10 mouse cellular contexts compared by ENCODE assay signal in genomic region chr3:96106151-96106550, GRCm38 (mm10). TPM values are rescaled to one million over a fixed set of nuclear protein-coding genes. Genes with fewer than 3 reads are reported as not detected.
DNase-seq lines count a peak whose midpoint lies in the region; ATAC-seq and TF ChIP-seq lines count a peak whose summit lies in the region.
"Had no signal": no experiment of that assay in that cellular context is flagged by ENCODE, and none has a peak within 500 bp of the region (broad histone marks: within the 10 kb centered on the region; RNA-seq: fewer than 3 reads in every experiment).

No protein-coding gene starts in this region.

- no peak for DNase-seq in hindbrain, postnatal 0 days (ENCODE audit: low spot score)
- DNase-seq in neural tube, embryonic 11.5 days (ENCODE audit: low spot score): no peak
- no peak for DNase-seq in neural tube, embryonic 10.5 days (ENCODE audit: extremely low spot score, low spot score)
- DNase-seq in testis, postnatal 10 days (ENCODE audit: low spot score): no peak
- DNase-seq in adrenal gland, adult 2 months: no peak
- DNase-seq: gastrocnemius, postnatal 14 days had no signal

- whole genome bisulfite sequencing in hindbrain, postnatal 0 days: 89% methylated on average over 4 of the region's 4 CpGs
- 96% methylated on average over 4 of the region's 4 CpGs for WGBS in hindbrain, embryonic 13.5 days
- 94% methylated on average over 4 of the region's 4 CpGs for WGBS in neural tube, embryonic 11.5 days

- no peak overlapping the region for H3K27ac ChIP-seq in hindbrain, postnatal 0 days
- H3K27ac ChIP-seq in hindbrain, embryonic 13.5 days: no peak overlapping the region
- H3K27ac ChIP-seq in neural tube, embryonic 11.5 days (ENCODE audit: low read depth, low read length): no peak overlapping the region
- H3K27ac ChIP-seq: stomach, embryonic 15.5 days had no signal

- no peaks in the 10 kb centered on the region for H3K27me3 ChIP-seq in erythroblast, embryonic 14.5 days (ENCODE audit: control insufficient read depth)
- H3K27me3 ChIP-seq in hindbrain, postnatal 0 days (ENCODE audit: insufficient read depth, low read length): no peaks in the 10 kb centered on the region
- H3K27me3 ChIP-seq in hindbrain, embryonic 13.5 days: no peaks in the 10 kb centered on the region
- H3K27me3 ChIP-seq in neural tube, embryonic 11.5 days (ENCODE audit: control insufficient read depth, insufficient read depth, low read length): no peaks in the 10 kb centered on the region
- H3K27me3 ChIP-seq: stomach, embryonic 15.5 days had no signal

- H3K4me1 ChIP-seq in erythroblast, embryonic 14.5 days (ENCODE audit: control insufficient read depth): peaks cover 62% of the 10 kb centered on the region
- peaks cover 7% of the 10 kb centered on the region for H3K4me1 ChIP-seq in hindbrain, postnatal 0 days (ENCODE audit: insufficient read depth, low read length)
- H3K4me1 ChIP-seq in hindbrain, embryonic 13.5 days (replicated peaks): peaks cover 32% of the 10 kb centered on the region
- H3K4me1 ChIP-seq in neural tube, embryonic 11.5 days (ENCODE audit: control insufficient read depth, insufficient read depth, low read length): no peaks in the 10 kb centered on the region; the same call in 1 of the 2 replicates

- no peak overlapping the region for H3K9ac ChIP-seq in hindbrain, postnatal 0 days (replicated peaks; ENCODE audit: low read length)
- no peak overlapping the region for H3K9ac ChIP-seq in hindbrain, embryonic 13.5 days
- no peak overlapping the region for H3K9ac ChIP-seq in neural tube, embryonic 11.5 days (ENCODE audit: low read length)
- H3K9ac ChIP-seq: stomach, embryonic 15.5 days had no signal

- H3K4me2 ChIP-seq in hindbrain, postnatal 0 days (ENCODE audit: low read depth, low read length): peak overlapping the region; percentile 80; the same call in 1 of the 2 replicates
- H3K4me2 ChIP-seq in hindbrain, embryonic 13.5 days: no peak overlapping the region
- H3K4me2 ChIP-seq in neural tube, embryonic 11.5 days (ENCODE audit: low read depth): peak overlapping the region; percentile 85; the same call in 1 of the 2 replicates

- no peak for ATAC-seq in erythroblast, adult 5-6 weeks (replicated peaks; ENCODE audit: low FRiP score, poor library complexity, severe bottlenecking)
- ATAC-seq in hindbrain, postnatal 0 days: no peak
- ATAC-seq in hindbrain, embryonic 13.5 days (ENCODE audit: low FRiP score): no peak
- no peak for ATAC-seq in neural tube, embryonic 11.5 days (ENCODE audit: insufficient read depth, low FRiP score, low TSS enrichment)

- H3K4me3 ChIP-seq in erythroblast, embryonic 14.5 days (replicated peaks): peak overlapping the region; percentile 100
- no peak overlapping the region for H3K4me3 ChIP-seq in hindbrain, postnatal 0 days (ENCODE audit: low read length)
- H3K4me3 ChIP-seq in hindbrain, embryonic 13.5 days: no peak overlapping the region
- no peak overlapping the region for H3K4me3 ChIP-seq in neural tube, embryonic 11.5 days (ENCODE audit: low read depth, low read length)

- H3K9me3 ChIP-seq in erythroblast, embryonic 14.5 days (ENCODE audit: control insufficient read depth, low read length): no peaks in the 10 kb centered on the region
- no peaks in the 10 kb centered on the region for H3K9me3 ChIP-seq in hindbrain, postnatal 0 days (ENCODE audit: low read length)
- H3K9me3 ChIP-seq in hindbrain, embryonic 13.5 days: no peaks in the 10 kb centered on the region
- H3K9me3 ChIP-seq in neural tube, embryonic 11.5 days (ENCODE audit: control insufficient read depth, low read length): no peaks in the 10 kb centered on the region
- H3K9me3 ChIP-seq: stomach, embryonic 15.5 days had no signal

- TF ChIP-seq CTCF in hindbrain, postnatal 0 days (IDR thresholded peaks at IDR 0.05; ENCODE audit: low read depth): no peak

- peaks cover 32% of the 10 kb centered on the region for H3K36me3 ChIP-seq in erythroblast, embryonic 14.5 days (ENCODE audit: control insufficient read depth)
- H3K36me3 ChIP-seq in hindbrain, postnatal 0 days (ENCODE audit: insufficient read depth, low read length): no peaks in the 10 kb centered on the region
- H3K36me3 ChIP-seq in hindbrain, embryonic 13.5 days: no peaks in the 10 kb centered on the region
- H3K36me3 ChIP-seq in neural tube, embryonic 11.5 days (ENCODE audit: control insufficient read depth, insufficient read depth, low read length): no peaks in the 10 kb centered on the region
- H3K36me3 ChIP-seq: stomach, embryonic 15.5 days had no signal

RNA-seq across cellular contexts. Expression of gene Otud7b, which starts 1.8 kb away (rescaled TPM):
- 0.93 and 1.3 TPM in 2 replicates for polyA plus RNA-seq in erythroblast, embryonic 14.5 days (2012)
- 1.0 and 2.1 TPM in 2 replicates for total RNA-seq in erythroblast, adult 5-6 weeks (2015; ENCODE audit: low replicate concordance)
- 6.1 and 12.8 TPM in 2 replicates for total RNA-seq in erythroblast, adult 5-6 weeks (2017; ENCODE audit: low replicate concordance)
- total RNA-seq in hindbrain, postnatal 0 days (2014; rRNA removed): 10.1 and 23.6 TPM in 2 replicates
- 9.0 and 11.7 TPM in 2 replicates for polyA plus RNA-seq in hindbrain, postnatal 0 days (2015; fragmentation: Nextera tagmentation; extraction: Ambion mirVana)
- 11.0 and 13.6 TPM in 2 replicates for polyA plus RNA-seq in hindbrain, embryonic 13.5 days (2015; fragmentation: Nextera tagmentation; extraction: Ambion mirVana)
- polyA plus RNA-seq in neural tube, embryonic 11.5 days (2014; fragmentation: Nextera tagmentation; extraction: Ambion mirVana): 9.0 and 11.4 TPM in 2 replicates
- total RNA-seq in adrenal gland, adult 2 months (2021): 10 to 100 TPM; 25.0 to 38.2 TPM
- 16.3 and 19.7 TPM in 2 replicates for polyA plus RNA-seq in adrenal gland, adult 2 months (2012; rRNA removed)

RNA-seq across cellular contexts. Expression of gene Vps45, which starts 47.9 kb away (rescaled TPM):
- 1.3 and 1.7 TPM in 2 replicates for polyA plus RNA-seq in erythroblast, embryonic 14.5 days (2012)
- 2.5 and 14.2 TPM in 2 replicates for total RNA-seq in erythroblast, adult 5-6 weeks (2015; ENCODE audit: low replicate concordance)
- total RNA-seq in erythroblast, adult 5-6 weeks (2017; ENCODE audit: low replicate concordance): 5.1 and 7.1 TPM in 2 replicates
- 22.1 and 24.9 TPM in 2 replicates for total RNA-seq in hindbrain, postnatal 0 days (2014; rRNA removed)
- 59.3 and 61.8 TPM in 2 replicates for polyA plus RNA-seq in hindbrain, postnatal 0 days (2015; fragmentation: Nextera tagmentation; extraction: Ambion mirVana)
- polyA plus RNA-seq in hindbrain, embryonic 13.5 days (2015; fragmentation: Nextera tagmentation; extraction: Ambion mirVana): 62.9 and 64.0 TPM in 2 replicates
- polyA plus RNA-seq in neural tube, embryonic 11.5 days (2014; fragmentation: Nextera tagmentation; extraction: Ambion mirVana): 31.0 and 32.2 TPM in 2 replicates
- total RNA-seq in adrenal gland, adult 2 months (2021): 10 to 100 TPM; 38.3 to 39.4 TPM
- 2.6 and 3.0 TPM in 2 replicates for polyA plus RNA-seq in adrenal gland, adult 2 months (2012; rRNA removed)

RNA-seq across cellular contexts. Expression of gene Mtmr11, which starts 55.7 kb away (rescaled TPM):
- polyA plus RNA-seq in erythroblast, embryonic 14.5 days (2012): not detected in 2 replicates
- not detected in 2 replicates for total RNA-seq in erythroblast, adult 5-6 weeks (2015; ENCODE audit: low replicate concordance)
- total RNA-seq in erythroblast, adult 5-6 weeks (2017; ENCODE audit: low replicate concordance): 0.34 TPM in 1 of 2 replicates, not detected in the other
- 11.0 and 11.7 TPM in 2 replicates for total RNA-seq in hindbrain, postnatal 0 days (2014; rRNA removed)
- 11.4 and 14.0 TPM in 2 replicates for polyA plus RNA-seq in hindbrain, postnatal 0 days (2015; fragmentation: Nextera tagmentation; extraction: Ambion mirVana)
- polyA plus RNA-seq in hindbrain, embryonic 13.5 days (2015; fragmentation: Nextera tagmentation; extraction: Ambion mirVana): 11.5 and 12.8 TPM in 2 replicates
- 7.1 and 11.7 TPM in 2 replicates for polyA plus RNA-seq in neural tube, embryonic 11.5 days (2014; fragmentation: Nextera tagmentation; extraction: Ambion mirVana)
- 10 to 100 TPM; 27.4 to 34.6 TPM for total RNA-seq in adrenal gland, adult 2 months (2021)
- 15.0 and 20.5 TPM in 2 replicates for polyA plus RNA-seq in adrenal gland, adult 2 months (2012; rRNA removed)
